31 mouse cellular contexts compared by ENCODE assay signal in the genomic region with DNA sequence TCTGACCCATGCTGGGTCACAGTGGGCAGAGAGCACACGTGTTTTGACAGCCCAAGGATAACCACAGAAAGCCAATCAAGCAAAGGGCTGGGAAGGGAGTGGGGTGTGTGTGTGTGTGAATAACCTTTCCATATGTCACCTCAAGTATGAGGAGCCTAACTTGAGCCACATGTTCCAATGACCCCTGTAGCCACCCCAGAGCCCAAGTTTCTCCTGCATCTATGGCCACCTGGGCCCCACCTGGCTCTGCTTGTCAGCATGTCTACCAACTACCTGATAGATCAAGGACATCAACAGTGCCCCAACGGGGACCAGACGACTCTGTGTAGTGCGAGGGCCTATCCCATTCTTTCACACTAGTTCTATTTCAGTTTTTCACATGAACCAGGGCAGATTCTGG. TPM values are rescaled to one million over a fixed set of nuclear protein-coding genes. Genes with fewer than 3 reads are reported as not detected.
DNase-seq lines count a peak whose midpoint lies in the region; ATAC-seq lines count a peak whose summit lies in the region.
"Had no signal": no experiment of that assay in that cellular context is flagged by ENCODE, and none has a peak within 500 bp of the region (broad histone marks: within the 10 kb centered on the region; RNA-seq: fewer than 3 reads in every experiment).

No protein-coding gene starts in this region.

- H3K27ac ChIP-seq in hindbrain, embryonic 16.5 days (ENCODE audit: low read depth, low read length) = no peak overlapping the region
- H3K27ac ChIP-seq in hindbrain, embryonic 10.5 days = no peak overlapping the region
- H3K27ac ChIP-seq in embryonic facial prominence, embryonic 10.5 days (replicated peaks) = no peak overlapping the region
- no peak overlapping the region for H3K27ac ChIP-seq in limb, embryonic 11.5 days (replicated peaks; ENCODE audit: low read depth, low read length)
- H3K27ac ChIP-seq: embryonic facial prominence, embryonic 12.5 days; embryonic facial prominence, embryonic 15.5 days; hindbrain, embryonic 15.5 days had no signal

- no peaks in the 10 kb centered on the region for H3K9me3 ChIP-seq in hindbrain, embryonic 16.5 days (ENCODE audit: control insufficient read depth, low read length)
- H3K9me3 ChIP-seq in hindbrain, embryonic 10.5 days = no peaks in the 10 kb centered on the region
- no peaks in the 10 kb centered on the region for H3K9me3 ChIP-seq in embryonic facial prominence, embryonic 10.5 days
- no peaks in the 10 kb centered on the region for H3K9me3 ChIP-seq in limb, embryonic 11.5 days (ENCODE audit: control insufficient read depth, low read length)
- H3K9me3 ChIP-seq: embryonic facial prominence, embryonic 12.5 days; embryonic facial prominence, embryonic 15.5 days; G1E; hindbrain, embryonic 15.5 days had no signal

- no peak overlapping the region for H3K9ac ChIP-seq in hindbrain, embryonic 16.5 days (ENCODE audit: low read depth, low read length)
- no peak overlapping the region for H3K9ac ChIP-seq in limb, embryonic 11.5 days (ENCODE audit: low read length)
- H3K9ac ChIP-seq: embryonic facial prominence, embryonic 12.5 days; embryonic facial prominence, embryonic 15.5 days; forebrain, postnatal 0 days; hindbrain, embryonic 15.5 days had no signal

- ATAC-seq in hindbrain, embryonic 16.5 days = peak; percentile 1; the same call in 1 of the 2 replicates
- no peak for ATAC-seq in limb, embryonic 11.5 days (ENCODE audit: insufficient number of reproducible peaks, low FRiP score, low TSS enrichment, low read depth)
- ATAC-seq in megakaryocyte-erythroid progenitor cell, adult 5-6 weeks (replicated peaks; ENCODE audit: low FRiP score, low TSS enrichment, poor library complexity, severe bottlenecking) = no peak
- ATAC-seq: forebrain, embryonic 14.5 days; inflammation-experienced regulatory T-cells, adult 6 months; intestine, embryonic 16.5 days; Patski had no signal

- WGBS in hindbrain, embryonic 16.5 days = 85% methylated on average over 4 of the region's 4 CpGs
- WGBS in hindbrain, embryonic 10.5 days = 71% methylated on average over 4 of the region's 4 CpGs
- WGBS in embryonic facial prominence, embryonic 10.5 days = 67% methylated on average over 4 of the region's 4 CpGs
- WGBS in limb, embryonic 11.5 days = 48% methylated on average over 4 of the region's 4 CpGs

- no peaks in the 10 kb centered on the region for H3K36me3 ChIP-seq in hindbrain, embryonic 16.5 days (ENCODE audit: control insufficient read depth, insufficient read depth, low read length)
- peaks cover 7% of the 10 kb centered on the region; the same call in 1 of the 2 replicates for H3K36me3 ChIP-seq in hindbrain, embryonic 10.5 days
- peaks cover 35% of the 10 kb centered on the region for H3K36me3 ChIP-seq in embryonic facial prominence, embryonic 10.5 days (replicated peaks)
- H3K36me3 ChIP-seq in limb, embryonic 11.5 days (ENCODE audit: control insufficient read depth, insufficient read depth, low read length) = no peaks in the 10 kb centered on the region; the same call in 1 of the 2 replicates
- H3K36me3 ChIP-seq: G1E; hindbrain, embryonic 15.5 days had no signal

- peaks cover 7% of the 10 kb centered on the region for H3K4me1 ChIP-seq in hindbrain, embryonic 16.5 days (ENCODE audit: control insufficient read depth, insufficient read depth, low read depth, low read length)
- H3K4me1 ChIP-seq in hindbrain, embryonic 10.5 days (replicated peaks) = peaks cover 15% of the 10 kb centered on the region
- H3K4me1 ChIP-seq in embryonic facial prominence, embryonic 10.5 days = peaks cover 54% of the 10 kb centered on the region
- H3K4me1 ChIP-seq in limb, embryonic 11.5 days (ENCODE audit: control insufficient read depth, insufficient read depth, low read length) = peaks cover 40% of the 10 kb centered on the region

- no peak overlapping the region for H3K4me3 ChIP-seq in hindbrain, embryonic 16.5 days (ENCODE audit: low read length)
- H3K4me3 ChIP-seq in hindbrain, embryonic 10.5 days = no peak overlapping the region
- H3K4me3 ChIP-seq in embryonic facial prominence, embryonic 10.5 days = no peak overlapping the region
- H3K4me3 ChIP-seq in limb, embryonic 11.5 days (ENCODE audit: low read depth, low read length) = no peak overlapping the region
- H3K4me3 ChIP-seq: embryonic facial prominence, embryonic 12.5 days; embryonic facial prominence, embryonic 15.5 days; hindbrain, embryonic 15.5 days had no signal

- no peak overlapping the region for H3K4me2 ChIP-seq in hindbrain, embryonic 16.5 days (ENCODE audit: low read length)
- no peak overlapping the region for H3K4me2 ChIP-seq in limb, embryonic 11.5 days (ENCODE audit: low read depth, severe bottlenecking)
- H3K4me2 ChIP-seq: embryonic facial prominence, embryonic 12.5 days; embryonic facial prominence, embryonic 15.5 days; heart, embryonic 11.5 days; hindbrain, embryonic 15.5 days had no signal

- H3K27me3 ChIP-seq in hindbrain, embryonic 16.5 days (replicated peaks; ENCODE audit: control insufficient read depth, insufficient read depth, low read length) = no peaks in the 10 kb centered on the region; the same call in 1 of the 2 replicates
- peaks cover 9% of the 10 kb centered on the region; the same call in 1 of the 2 replicates for H3K27me3 ChIP-seq in hindbrain, embryonic 10.5 days (ENCODE audit: insufficient read depth, poor library complexity, severe bottlenecking)
- H3K27me3 ChIP-seq in embryonic facial prominence, embryonic 10.5 days (replicated peaks; ENCODE audit: low read depth, poor library complexity, severe bottlenecking) = peaks cover 3% of the 10 kb centered on the region
- no peaks in the 10 kb centered on the region for H3K27me3 ChIP-seq in limb, embryonic 11.5 days (ENCODE audit: control insufficient read depth, insufficient read depth, low read length)
- H3K27me3 ChIP-seq: embryonic facial prominence, embryonic 12.5 days; embryonic facial prominence, embryonic 15.5 days; hindbrain, embryonic 15.5 days; Patski had no signal

- intact Hi-C loops in heart, postnatal 14 days (cut with DNase I) = loop anchor here (10.0 kb wide), 1 partner anchor 465 kb away; no protein-coding TSS in a partner anchor

- no peak for DNase-seq in hindbrain, embryonic 10.5 days (ENCODE audit: low spot score)
- peak; percentile 35 for DNase-seq in embryo, embryonic 10.5 days (ENCODE audit: low spot score)
- DNase-seq in embryonic facial prominence, embryonic 10.5 days (ENCODE audit: low spot score) = peak; percentile 24
- peak; percentile 48 for DNase-seq in limb, embryonic 11.5 days (ENCODE audit: low spot score)
- DNase-seq in heart, postnatal 14 days = no peak
- DNase-seq in cerebellum, postnatal 4 days (ENCODE audit: low spot score in 2 of 2) = no peak
- DNase-seq: adrenal gland, postnatal 10 days; adrenal gland, postnatal 36 days; B cell, adult 2 months; cerebellum, adult 11 months; cerebellum, adult 2 months; cerebellum, adult 9-11 months; cerebellum, postnatal 25 days; gastrocnemius, postnatal 10 days; gastrocnemius, postnatal 36 days; heart, adult 11 months; heart, postnatal 36 days; kidney, adult 18-20 months had no signal

RNA-seq across cellular contexts. Expression of a gene that starts 7.7 kb away (rescaled TPM):
- 16.9 and 18.2 TPM in 2 replicates for polyA plus RNA-seq in hindbrain, embryonic 16.5 days (2015; fragmentation: Nextera tagmentation; extraction: Ambion mirVana)
- polyA plus RNA-seq in hindbrain, embryonic 10.5 days (2016; fragmentation: Nextera tagmentation; extraction: Ambion mirVana) = 15.8 and 18.1 TPM in 2 replicates
- 20.8 and 26.2 TPM in 2 replicates for polyA plus RNA-seq in embryonic facial prominence, embryonic 10.5 days (2016; fragmentation: Nextera tagmentation; extraction: Ambion mirVana)
- 49.9 and 55.9 TPM in 2 replicates for polyA plus RNA-seq in limb, embryonic 11.5 days (2014; fragmentation: Nextera tagmentation; extraction: Ambion mirVana)
- total RNA-seq in heart, postnatal 14 days (2021) = 1 to 10 TPM; 1.7 to 2.2 TPM
- total RNA-seq in megakaryocyte-erythroid progenitor cell, adult 5-6 weeks (2014; fragmentation: Nextera tagmentation) = not detected in 2 replicates
- not detected in 2 replicates for total RNA-seq in megakaryocyte-erythroid progenitor cell, adult 5-6 weeks (2017)
- total RNA-seq: CH12.LX had no signal
- polyA plus RNA-seq: G1E had no signal

Comparison
In these comparisons a context has a peak if more than half of its experiments do, and no peak if none do; other contexts are left out.
1. DNase-seq: peak in embryo, embryonic 10.5 days (single experiment), embryonic facial prominence, embryonic 10.5 days (single experiment) and limb, embryonic 11.5 days (single experiment); none in hindbrain, embryonic 10.5 days (single experiment), heart, postnatal 14 days (0 of 2) and cerebellum, postnatal 4 days (0 of 2).